Mouse (Mus musculus): ENCODE measurements around the gene Tmem243.
"Not testable (repeated sequence)": the region's sequence is repeated elsewhere in the genome, so short reads cannot be mapped to it uniquely, and the experiment has no call there.

Tmem243 gene

GRCm38 (mm10) chr5:9107296-9108089 is 7.0 kb downstream of the Tmem243 start:
- DNase-seq = no peak

GRCm38 (mm10) chr5:9108490-9108889 is 8.0 kb downstream of the Tmem243 start:
- DNase-seq = no peak

GRCm38 (mm10) chr5:9109582-9109981 is 9.1 kb downstream of the Tmem243 start:
- peak in 1 of 2 experiments; percentile 59 for DNase-seq

GRCm38 (mm10) chr5:9111285-9111684 is 10.8 kb downstream of the Tmem243 start:
- no peak for DNase-seq

GRCm38 (mm10) chr5:9111759-9112158 is 11.3 kb downstream of the Tmem243 start:
- DNase-seq = peak; percentile 38 to 59

GRCm38 (mm10) chr5:9114162-9114561 is 13.7 kb downstream of the Tmem243 start:
- no peak for DNase-seq

GRCm38 (mm10) chr5:9124134-9124533 is 23.7 kb downstream of the Tmem243 start:
- DNase-seq = no peak

GRCm38 (mm10) chr5:9128566-9128965 is 28.1 kb downstream of the Tmem243 start:
- no peak for DNase-seq

- DNase-seq = no peak
Measured at GRCm38 (mm10) chr5:9131786-9132185, 31.3 kb downstream of the Tmem243 start.

- no peak for DNase-seq
Measured at GRCm38 (mm10) chr5:9135588-9135987, 35.1 kb downstream of the Tmem243 start.

- DNase-seq = no peak
Measured at GRCm38 (mm10) chr5:9140724-9141123, 40.3 kb downstream of the Tmem243 start.

- DNase-seq = no peak
Measured at GRCm38 (mm10) chr5:9142376-9142775, 41.9 kb downstream of the Tmem243 start.

- DNase-seq = no peak
Measured at GRCm38 (mm10) chr5:9149273-9149850, 48.9 kb downstream of the Tmem243 start.

GRCm38 (mm10) chr5:9156746-9157145 is 56.3 kb downstream of the Tmem243 start:
- no peak for DNase-seq

- no peak for DNase-seq
Measured at GRCm38 (mm10) chr5:9157336-9157735, 56.9 kb downstream of the Tmem243 start.

GRCm38 (mm10) chr5:9160831-9161455 is 60.5 kb downstream of the Tmem243 start:
- DNase-seq = peak in 1 of 2 experiments; percentile 30

GRCm38 (mm10) chr5:9161456-9162041 is 61.1 kb downstream of the Tmem243 start, which contains the start of gene Dmtf1:
Dmtf1 (minus strand) TSS chr5:9161776.
- peak; percentile 77 to 83 for DNase-seq

- peak in 1 of 2 experiments; percentile 14 for DNase-seq
Measured at GRCm38 (mm10) chr5:9162088-9162487, 61.6 kb downstream of the Tmem243 start.

- no peak for DNase-seq
Measured at GRCm38 (mm10) chr5:9163411-9163810, 62.9 kb downstream of the Tmem243 start.

- DNase-seq = not testable (repeated sequence)
Measured at GRCm38 (mm10) chr5:9165151-9165550, 64.7 kb downstream of the Tmem243 start.

GRCm38 (mm10) chr5:9166366-9166765 is 65.9 kb downstream of the Tmem243 start:
- DNase-seq = no peak

GRCm38 (mm10) chr5:9169328-9170005 is 69.0 kb downstream of the Tmem243 start:
- DNase-seq = not testable (repeated sequence)

GRCm38 (mm10) chr5:9173295-9173694 is 72.8 kb downstream of the Tmem243 start:
- DNase-seq = no peak
